Comparison of ENCODE assay signal across 8 mouse cellular contexts in genomic region chr7:4705098-4705497, GRCm38 (mm10). TPM values are rescaled to one million over a fixed set of nuclear protein-coding genes. Genes with fewer than 3 reads are reported as not detected.
A peak's percentile ranks its signal among the peaks of the same experiment; 100 is the strongest.
DNase-seq lines count a peak whose midpoint lies in the region; ATAC-seq and TF ChIP-seq lines count a peak whose summit lies in the region.
"Had no signal": no experiment of that assay in that cellular context is flagged by ENCODE, and none has a peak within 500 bp of the region (broad histone marks: within the 10 kb centered on the region; RNA-seq: fewer than 3 reads in every experiment).

No protein-coding gene starts in this region.

- no peaks in the 10 kb centered on the region for H3K27me3 ChIP-seq in kidney, embryonic 14.5 days (ENCODE audit: control insufficient read depth, insufficient read depth, low read length)
- no peaks in the 10 kb centered on the region for H3K27me3 ChIP-seq in ES-Bruce4 (ENCODE audit: control insufficient read depth, insufficient read depth, low read length, poor library complexity, severe bottlenecking)
- peaks cover 35% of the 10 kb centered on the region for H3K27me3 ChIP-seq in liver, embryonic 12.5 days (replicated peaks)

- TF ChIP-seq CTCF in ES-Bruce4 (IDR thresholded peaks at IDR 0.05; ENCODE audit: low read depth, low read length), result peak; percentile 46

- WGBS in kidney, embryonic 14.5 days, result 43% methylated on average over 18 of the region's 18 CpGs
- 29% methylated on average over 18 of the region's 18 CpGs for WGBS in liver, embryonic 12.5 days (ENCODE audit: insufficient replicate concordance)

- H3K4me3 ChIP-seq in kidney, embryonic 14.5 days (ENCODE audit: low read length), result no peak overlapping the region
- peak overlapping the region; percentile 81 for H3K4me3 ChIP-seq in ES-Bruce4 (ENCODE audit: low read depth, low read length)
- no peak overlapping the region for H3K4me3 ChIP-seq in liver, embryonic 12.5 days

- no peak overlapping the region for H3K4me2 ChIP-seq in kidney, embryonic 14.5 days (replicated peaks; ENCODE audit: low read depth, low read length)
- peak overlapping the region; percentile 50 for H3K4me2 ChIP-seq in liver, embryonic 12.5 days

- no peaks in the 10 kb centered on the region for H3K9me3 ChIP-seq in kidney, embryonic 14.5 days (ENCODE audit: control insufficient read depth, low read length)
- H3K9me3 ChIP-seq in ES-Bruce4 (replicated peaks; ENCODE audit: control insufficient read depth, insufficient read depth, low read length, poor library complexity, severe bottlenecking), result no peaks in the 10 kb centered on the region
- no peaks in the 10 kb centered on the region for H3K9me3 ChIP-seq in liver, embryonic 12.5 days (replicated peaks)

- no peak for TF ChIP-seq POLR2A in ES-Bruce4 (IDR thresholded peaks at IDR 0.05; ENCODE audit: insufficient read depth, low read length)

- DNase-seq in kidney, adult 9 months, result peak; percentile 50
- peak; percentile 25 for DNase-seq in T-cell, adult 2 months (ENCODE audit: low spot score)
- DNase-seq in embryo, embryonic 11 days, result peak; percentile 57
- peak; percentile 60 for DNase-seq in retina, postnatal 1 day

- H3K4me1 ChIP-seq in kidney, embryonic 14.5 days (ENCODE audit: control insufficient read depth, insufficient read depth, low read length), result no peaks in the 10 kb centered on the region
- H3K4me1 ChIP-seq in ES-Bruce4 (ENCODE audit: control insufficient read depth, insufficient read depth, low read length), result peaks cover 2% of the 10 kb centered on the region
- peaks cover 6% of the 10 kb centered on the region; the same call in 1 of the 2 replicates for H3K4me1 ChIP-seq in liver, embryonic 12.5 days

- ATAC-seq in kidney, embryonic 14.5 days (ENCODE audit: low FRiP score, low TSS enrichment), result no peak
- no peak for ATAC-seq in liver, embryonic 12.5 days

- H3K9ac ChIP-seq in kidney, embryonic 14.5 days (ENCODE audit: low read depth, low read length), result no peak overlapping the region
- peak overlapping the region; percentile 82 for H3K9ac ChIP-seq in ES-Bruce4 (ENCODE audit: low read depth, poor library complexity, severe bottlenecking)
- H3K9ac ChIP-seq in liver, embryonic 12.5 days, result no peak overlapping the region

- peaks cover 48% of the 10 kb centered on the region for H3K36me3 ChIP-seq in kidney, embryonic 14.5 days (ENCODE audit: control insufficient read depth, insufficient read depth, low read length)
- H3K36me3 ChIP-seq in ES-Bruce4 (ENCODE audit: control insufficient read depth, insufficient read depth, low read length, poor library complexity, severe bottlenecking), result peaks cover 5% of the 10 kb centered on the region
- H3K36me3 ChIP-seq in liver, embryonic 12.5 days, result 0 out of 2 replicates have a peak, but pooled peaks cover 7% of the 10 kb centered on the region

- no peak overlapping the region for H3K27ac ChIP-seq in kidney, embryonic 14.5 days (ENCODE audit: low read depth, low read length)
- H3K27ac ChIP-seq in ES-Bruce4 (ENCODE audit: insufficient read depth, low read length), result peak overlapping the region; percentile 38
- H3K27ac ChIP-seq in liver, embryonic 12.5 days, result no peak overlapping the region
- H3K27ac ChIP-seq: macrophage had no signal

- no peak for TF ChIP-seq EP300 in ES-Bruce4 (IDR thresholded peaks at IDR 0.05; ENCODE audit: insufficient read depth, low read depth, low read length)

RNA-seq across cellular contexts. Expression of gene Brsk1, which starts 14.7 kb away (rescaled TPM):
- 1.9 and 3.0 TPM in 2 replicates for polyA plus RNA-seq in kidney, embryonic 14.5 days (2014; fragmentation: Nextera tagmentation; extraction: Ambion mirVana)
- polyA plus RNA-seq in ES-Bruce4 (2011; ENCODE audit: insufficient read depth, insufficient read length, low read depth, missing spikeins), result 10.9 TPM in 2 replicates
- 0.19 and 0.29 TPM in 2 replicates for polyA plus RNA-seq in liver, embryonic 12.5 days (2016; fragmentation: Nextera tagmentation; extraction: Ambion mirVana)
- polyA plus RNA-seq: macrophage had no signal

RNA-seq across cellular contexts. Expression of gene Tmem150b, which starts 20.0 kb away (rescaled TPM):
- 0.14 TPM in 1 of 2 replicates, not detected in the other for polyA plus RNA-seq in kidney, embryonic 14.5 days (2014; fragmentation: Nextera tagmentation; extraction: Ambion mirVana)
- not detected in 2 replicates for polyA plus RNA-seq in ES-Bruce4 (2011; ENCODE audit: insufficient read depth, insufficient read length, low read depth, missing spikeins)
- 0.08 and 0.12 TPM in 2 replicates for polyA plus RNA-seq in liver, embryonic 12.5 days (2016; fragmentation: Nextera tagmentation; extraction: Ambion mirVana)

RNA-seq across cellular contexts. Expression of gene Hspbp1, which starts 20.2 kb away (rescaled TPM):
- 113 and 140 TPM in 2 replicates for polyA plus RNA-seq in kidney, embryonic 14.5 days (2014; fragmentation: Nextera tagmentation; extraction: Ambion mirVana)
- polyA plus RNA-seq in ES-Bruce4 (2011; ENCODE audit: insufficient read depth, insufficient read length, low read depth, missing spikeins), result 51.8 and 63.3 TPM in 2 replicates
- 90.8 and 95.6 TPM in 2 replicates for polyA plus RNA-seq in liver, embryonic 12.5 days (2016; fragmentation: Nextera tagmentation; extraction: Ambion mirVana)

RNA-seq across cellular contexts. Expression of gene Kmt5c, which starts 34.8 kb away (rescaled TPM):
- 59.3 and 69.2 TPM in 2 replicates for polyA plus RNA-seq in kidney, embryonic 14.5 days (2014; fragmentation: Nextera tagmentation; extraction: Ambion mirVana)
- 69.0 and 72.3 TPM in 2 replicates for polyA plus RNA-seq in ES-Bruce4 (2011; ENCODE audit: insufficient read depth, insufficient read length, low read depth, missing spikeins)
- 79.0 and 79.5 TPM in 2 replicates for polyA plus RNA-seq in liver, embryonic 12.5 days (2016; fragmentation: Nextera tagmentation; extraction: Ambion mirVana)

RNA-seq across cellular contexts. Expression of gene Ppp6r1, which starts 46.3 kb away (rescaled TPM):
- 8.3 and 10.2 TPM in 2 replicates for polyA plus RNA-seq in kidney, embryonic 14.5 days (2014; fragmentation: Nextera tagmentation; extraction: Ambion mirVana)
- 58.6 and 66.3 TPM in 2 replicates for polyA plus RNA-seq in ES-Bruce4 (2011; ENCODE audit: insufficient read depth, insufficient read length, low read depth, missing spikeins)
- 12.0 and 12.7 TPM in 2 replicates for polyA plus RNA-seq in liver, embryonic 12.5 days (2016; fragmentation: Nextera tagmentation; extraction: Ambion mirVana)
